Mouse (Mus musculus): ENCODE data around the gene Ess2. TPM values are rescaled to one million over a fixed set of nuclear protein-coding genes. Genes with fewer than 3 reads are reported as not detected.

Ess2 gene
- polyA plus RNA-seq, 1 experiment from 2014 or later = 48.2 TPM

DNA sequence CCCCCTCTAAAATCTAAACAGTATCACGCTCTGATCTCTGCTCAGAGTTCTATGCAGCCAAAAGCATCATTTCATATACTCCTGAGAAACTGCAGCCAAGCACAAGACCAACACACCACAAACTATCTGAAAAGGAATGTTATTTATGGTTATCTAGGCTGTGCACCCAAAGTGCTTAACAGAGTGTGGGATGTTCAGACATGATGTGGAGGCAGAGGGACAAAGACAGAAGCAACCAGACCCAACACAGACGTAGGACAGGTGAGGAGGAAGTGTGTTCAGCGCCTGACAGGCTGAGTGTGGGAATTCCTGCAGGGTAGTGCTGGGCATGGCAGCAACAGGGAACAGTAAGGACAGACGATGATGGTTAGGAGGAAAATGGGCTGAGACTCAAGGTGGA is 31.6 kb downstream of the Ess2 start:
- ATAC-seq (ENCODE audit: low read depth) = no peak
- Histone ChIP-seq H3K27me3 (no peaks in the 10 kb centered on the region), H3K4me3 (no peak overlapping the region), H3K27ac (replicated peaks) (no peak overlapping the region), H3K9ac (no peak overlapping the region), H3K4me2 (no peak overlapping the region), H3K4me1 (replicated peaks) (peaks cover 22% of the 10 kb centered on the region), H3K9me3 (no peaks in the 10 kb centered on the region), H3K36me3 (peaks cover 24% of the 10 kb centered on the region)
- 96% methylated on average over 4 of the region's 4 CpGs for WGBS

DNA sequence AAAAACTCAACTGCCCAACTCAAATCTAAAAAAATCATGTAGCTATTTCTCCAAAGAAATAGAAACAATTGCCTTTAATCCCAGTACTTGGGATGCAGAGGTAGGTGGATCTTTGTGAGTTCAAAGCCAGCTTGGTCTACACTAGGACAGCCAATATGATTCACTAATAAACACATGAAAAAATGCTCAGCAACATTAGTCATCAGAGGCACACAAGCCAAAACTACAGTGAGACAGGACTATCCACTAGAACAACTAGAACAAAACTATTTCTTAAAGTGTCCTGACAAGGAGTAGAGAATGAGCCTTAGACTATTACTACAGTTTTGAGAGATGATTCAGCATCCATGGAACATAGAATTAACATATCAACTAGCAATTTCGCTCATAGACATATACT is 35.1 kb downstream of the Ess2 start:
- Histone ChIP-seq H3K9ac (no peak overlapping the region), H3K4me2 (no peak overlapping the region), H3K9me3 (no peaks in the 10 kb centered on the region), H3K36me3 (peaks cover 36% of the 10 kb centered on the region), H3K27me3 (no peaks in the 10 kb centered on the region), H3K27ac (replicated peaks) (no peak overlapping the region), H3K4me1 (replicated peaks) (peaks cover 3% of the 10 kb centered on the region), H3K4me3 (no peak overlapping the region)
- ATAC-seq (ENCODE audit: low read depth) = no peak
- 94% methylated on average over 1 of the region's 1 CpGs for WGBS

DNA sequence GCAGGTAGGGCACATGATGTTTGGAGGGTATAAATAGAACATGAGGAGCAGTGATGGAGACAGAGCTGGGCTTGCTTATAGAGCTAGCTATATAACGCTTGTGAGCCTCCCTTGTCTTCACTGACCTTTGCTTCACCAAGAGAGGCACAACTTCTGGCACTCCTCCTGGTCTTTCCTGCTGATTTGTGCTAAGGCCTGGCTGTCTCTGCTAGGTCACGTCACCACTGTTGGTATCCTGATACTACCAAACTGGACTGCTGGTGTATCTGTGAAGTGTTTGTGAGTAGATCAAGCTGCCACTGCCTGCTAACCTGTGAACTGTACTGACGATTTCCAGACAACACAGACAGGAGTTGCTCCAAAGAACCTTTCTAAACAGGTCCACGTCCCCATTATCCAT is 36.0 kb downstream of the Ess2 start:
- no peak overlapping the region for H3K9ac ChIP-seq
- no peak for ATAC-seq (ENCODE audit: low read depth)
- H3K9me3 ChIP-seq = no peaks in the 10 kb centered on the region
- H3K27ac ChIP-seq (replicated peaks) = no peak overlapping the region
- WGBS = 90% methylated on average over 4 of the region's 4 CpGs
- peaks cover 44% of the 10 kb centered on the region for H3K36me3 ChIP-seq
- H3K27me3 ChIP-seq = no peaks in the 10 kb centered on the region
- H3K4me1 ChIP-seq (replicated peaks) = no peaks in the 10 kb centered on the region
- no peak overlapping the region for H3K4me2 ChIP-seq
- no peak overlapping the region for H3K4me3 ChIP-seq

- H3K36me3 ChIP-seq = peaks cover 56% of the 10 kb centered on the region
- H3K27ac ChIP-seq (replicated peaks) = no peak overlapping the region
- H3K4me3 ChIP-seq = no peak overlapping the region
- H3K9ac ChIP-seq = no peak overlapping the region
- no peaks in the 10 kb centered on the region for H3K9me3 ChIP-seq
- no peaks in the 10 kb centered on the region for H3K4me1 ChIP-seq (replicated peaks)
- ATAC-seq (ENCODE audit: low read depth) = no peak
- H3K27me3 ChIP-seq = no peaks in the 10 kb centered on the region
- WGBS = 80% methylated on average over 4 of the region's 4 CpGs
- no peak overlapping the region for H3K4me2 ChIP-seq
These were observed 38.2 kb downstream of the Ess2 start for GRCm38 (mm10) chr16:17872995-17873394.

DNA sequence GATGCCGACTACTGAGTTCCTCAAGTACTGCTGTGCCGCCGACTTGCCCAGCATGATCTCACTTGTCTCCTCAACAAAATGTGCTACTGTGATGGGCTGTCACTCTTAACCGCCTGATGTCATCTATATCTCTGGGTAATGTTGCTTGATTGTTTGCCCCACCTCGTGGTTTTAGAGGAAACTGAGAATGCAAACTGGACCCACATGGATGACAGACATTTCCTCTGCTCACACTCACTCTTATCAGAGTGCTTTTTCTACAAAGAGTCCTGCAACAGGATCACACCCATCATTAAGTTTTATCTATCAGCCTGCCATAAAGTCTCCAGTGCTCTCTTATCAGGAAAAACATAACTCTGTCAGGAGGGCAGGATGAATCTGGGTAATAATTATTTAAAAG is 39.9 kb downstream of the Ess2 start:
- no peak overlapping the region for H3K27ac ChIP-seq (replicated peaks)
- peaks cover 46% of the 10 kb centered on the region for H3K36me3 ChIP-seq
- H3K27me3 ChIP-seq = no peaks in the 10 kb centered on the region
- no peaks in the 10 kb centered on the region for H3K9me3 ChIP-seq
- H3K4me2 ChIP-seq = no peak overlapping the region
- H3K4me3 ChIP-seq = no peak overlapping the region
- WGBS = 93% methylated on average over 5 of the region's 5 CpGs
- H3K4me1 ChIP-seq (replicated peaks) = no peaks in the 10 kb centered on the region
- H3K9ac ChIP-seq = no peak overlapping the region
- no peak for ATAC-seq (ENCODE audit: low read depth)

- Histone ChIP-seq H3K27me3 (no peaks in the 10 kb centered on the region), H3K36me3 (peaks cover 30% of the 10 kb centered on the region), H3K4me2 (no peak overlapping the region), H3K4me1 (replicated peaks) (no peaks in the 10 kb centered on the region), H3K9me3 (no peaks in the 10 kb centered on the region), H3K9ac (no peak overlapping the region), H3K4me3 (no peak overlapping the region), H3K27ac (replicated peaks) (no peak overlapping the region)
- no peak for ATAC-seq (ENCODE audit: low read depth)
- 67% methylated on average over 6 of the region's 6 CpGs for WGBS
These were observed 45.4 kb downstream of the Ess2 start for GRCm38 (mm10) chr16:17865770-17866169.

DNA sequence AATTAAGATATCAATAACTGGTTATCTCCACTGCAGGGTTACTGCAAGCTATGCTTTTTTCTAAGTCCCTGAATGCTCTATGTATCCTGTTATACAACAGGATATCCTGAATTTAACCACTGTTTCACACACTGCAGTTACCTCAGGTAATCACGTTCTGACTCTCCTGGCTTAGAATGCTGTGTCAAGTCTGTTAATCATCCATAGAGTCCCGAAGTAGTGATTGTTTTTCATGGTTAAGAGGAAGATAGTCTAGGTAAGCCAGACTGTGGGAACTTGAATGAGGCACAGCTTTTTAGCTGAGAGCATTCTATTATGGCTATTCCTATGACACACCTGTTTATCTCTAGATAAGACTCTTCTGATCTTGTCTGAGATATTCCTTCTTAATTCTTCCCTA is 45.9 kb downstream of the Ess2 start:
- no peak overlapping the region for H3K9ac ChIP-seq
- no peak overlapping the region for H3K4me3 ChIP-seq
- no peaks in the 10 kb centered on the region for H3K9me3 ChIP-seq
- 90% methylated on average over 2 of the region's 2 CpGs for WGBS
- no peak overlapping the region for H3K4me2 ChIP-seq
- ATAC-seq (ENCODE audit: low read depth) = no peak
- no peak overlapping the region for H3K27ac ChIP-seq (replicated peaks)
- peaks cover 30% of the 10 kb centered on the region for H3K36me3 ChIP-seq
- H3K4me1 ChIP-seq (replicated peaks) = no peaks in the 10 kb centered on the region
- H3K27me3 ChIP-seq = no peaks in the 10 kb centered on the region

GRCm38 (mm10) chr16:17858592-17858991 is 52.6 kb downstream of the Ess2 start:
- Histone ChIP-seq H3K27ac (replicated peaks) (no peak overlapping the region), H3K36me3 (peaks cover 70% of the 10 kb centered on the region), H3K4me3 (no peak overlapping the region), H3K27me3 (no peaks in the 10 kb centered on the region), H3K4me2 (no peak overlapping the region), H3K9ac (no peak overlapping the region), H3K4me1 (replicated peaks) (no peaks in the 10 kb centered on the region), H3K9me3 (no peaks in the 10 kb centered on the region)
- peak; percentile 63; the same call in 1 of the 2 replicates for ATAC-seq (ENCODE audit: low read depth)

GRCm38 (mm10) chr16:17857157-17857556 is 54.0 kb downstream of the Ess2 start:
- WGBS = 93% methylated on average over 7 of the region's 7 CpGs
- no peaks in the 10 kb centered on the region for H3K27me3 ChIP-seq
- no peak for ATAC-seq (ENCODE audit: low read depth)
- H3K9me3 ChIP-seq = no peaks in the 10 kb centered on the region
- peaks cover 82% of the 10 kb centered on the region for H3K36me3 ChIP-seq
- H3K4me2 ChIP-seq = no peak overlapping the region
- no peak overlapping the region for H3K27ac ChIP-seq (replicated peaks)
- H3K9ac ChIP-seq = no peak overlapping the region
- H3K4me1 ChIP-seq (replicated peaks) = no peaks in the 10 kb centered on the region
- no peak overlapping the region for H3K4me3 ChIP-seq

GRCm38 (mm10) chr16:17853263-17853662 is 57.9 kb downstream of the Ess2 start:
- no peak overlapping the region for H3K27ac ChIP-seq (replicated peaks)
- H3K4me1 ChIP-seq (replicated peaks) = no peaks in the 10 kb centered on the region
- no peak overlapping the region for H3K9ac ChIP-seq
- ATAC-seq (ENCODE audit: low read depth) = no peak
- H3K36me3 ChIP-seq = peaks cover 89% of the 10 kb centered on the region
- no peak overlapping the region for H3K4me3 ChIP-seq
- 93% methylated on average over 2 of the region's 2 CpGs for WGBS
- no peaks in the 10 kb centered on the region for H3K27me3 ChIP-seq
- no peak overlapping the region for H3K4me2 ChIP-seq
- no peaks in the 10 kb centered on the region for H3K9me3 ChIP-seq

DNA sequence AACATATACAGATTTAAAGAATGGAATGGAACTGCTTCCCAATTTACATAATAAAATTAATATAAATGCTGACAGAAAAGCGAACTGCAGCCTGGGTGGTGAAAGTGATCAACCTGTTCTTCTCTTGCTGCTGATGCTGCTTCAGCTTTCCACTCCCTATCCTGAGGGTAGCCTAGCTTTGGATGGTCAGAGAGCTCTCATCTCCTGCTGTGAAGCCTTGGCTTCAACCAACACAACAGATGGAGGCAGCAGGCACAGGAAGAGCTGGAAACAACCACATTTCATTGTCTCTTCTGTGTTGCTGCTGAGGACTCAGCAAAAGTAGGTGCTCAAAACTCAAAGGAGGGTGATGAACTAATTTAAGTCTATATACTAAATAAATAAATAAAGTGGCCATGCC is 59.3 kb downstream of the Ess2 start:
- 94% methylated on average over 1 of the region's 1 CpGs for WGBS
- ATAC-seq (ENCODE audit: low read depth) = no peak
- H3K27me3 ChIP-seq = no peaks in the 10 kb centered on the region

DNA sequence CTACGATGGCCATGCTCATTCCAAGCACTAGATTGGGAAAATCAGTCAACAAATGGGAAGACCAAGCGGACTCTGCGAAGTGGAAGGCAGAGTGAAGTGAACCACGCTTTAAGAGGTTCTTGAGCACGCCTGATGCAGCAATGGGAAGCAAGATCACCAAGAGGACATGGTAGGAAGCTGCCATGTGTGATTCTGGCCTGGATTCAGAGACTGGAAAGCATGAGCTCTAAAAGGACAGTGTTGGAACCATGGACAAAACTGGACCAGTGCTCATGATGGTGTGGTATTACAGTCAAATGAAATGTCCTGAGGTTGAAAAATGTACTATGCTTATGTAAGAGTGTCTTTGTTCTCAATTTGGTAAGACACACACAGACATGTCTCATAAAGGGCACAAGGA is 59.8 kb downstream of the Ess2 start:
- H3K27ac ChIP-seq (replicated peaks) = no peak overlapping the region
- H3K9me3 ChIP-seq = no peaks in the 10 kb centered on the region
- WGBS = 96% methylated on average over 5 of the region's 5 CpGs
- H3K4me2 ChIP-seq = no peak overlapping the region
- no peak overlapping the region for H3K4me3 ChIP-seq
- no peaks in the 10 kb centered on the region for H3K4me1 ChIP-seq (replicated peaks)
- no peak overlapping the region for H3K9ac ChIP-seq
- H3K27me3 ChIP-seq = no peaks in the 10 kb centered on the region
- peaks cover 88% of the 10 kb centered on the region for H3K36me3 ChIP-seq
- no peak for ATAC-seq (ENCODE audit: low read depth)

More for the DNA sequence above, 59.3 kb downstream of the Ess2 start:
- Histone ChIP-seq H3K27ac (replicated peaks) (no peak overlapping the region), H3K36me3 (peaks cover 88% of the 10 kb centered on the region), H3K9ac (no peak overlapping the region), H3K4me3 (no peak overlapping the region), H3K4me1 (replicated peaks) (no peaks in the 10 kb centered on the region), H3K4me2 (no peak overlapping the region), H3K9me3 (no peaks in the 10 kb centered on the region)

Data from neural tube, embryonic 13.5 days (tissue).